Mouse (Mus musculus) fibroblast of lung, adult 2 months (primary cell): ENCODE measurements around the gene Kdm5b.

Experiments
- DNase-seq: peaks from one replicate; pipeline ENCODE4 v3.0.0-alpha.2; 2011; ENCODE audit warnings: low read depth

Kdm5b gene

GRCm38 (mm10) chr1:134549632-134550132 lies 10.3 kb upstream of the Kdm5b start, which contains the start of gene Mgat4e:
Gene Mgat4e (minus strand): TSS chr1:134549682.
- DNase-seq, result no peak

DNA sequence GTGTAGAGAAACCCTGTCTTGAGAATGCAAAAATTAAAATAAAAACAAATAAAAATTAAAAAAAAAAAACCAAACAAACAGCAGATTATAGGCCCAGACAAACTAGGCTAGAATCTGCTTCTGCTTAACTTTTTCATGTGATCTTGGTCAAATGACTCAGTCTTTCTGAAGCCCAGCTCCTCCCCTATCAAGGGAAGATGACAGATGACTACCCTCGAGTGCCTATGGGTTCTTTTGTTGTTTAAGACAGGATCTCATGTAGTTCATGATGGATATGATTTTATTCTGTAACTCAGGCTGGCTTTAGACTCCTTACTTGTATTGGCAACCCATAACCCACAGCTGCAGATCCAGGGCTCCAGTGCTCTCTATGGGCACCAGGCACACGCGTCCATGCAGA lies 8.1 kb upstream of the Kdm5b start:
- DNase-seq, result no peak

DNA sequence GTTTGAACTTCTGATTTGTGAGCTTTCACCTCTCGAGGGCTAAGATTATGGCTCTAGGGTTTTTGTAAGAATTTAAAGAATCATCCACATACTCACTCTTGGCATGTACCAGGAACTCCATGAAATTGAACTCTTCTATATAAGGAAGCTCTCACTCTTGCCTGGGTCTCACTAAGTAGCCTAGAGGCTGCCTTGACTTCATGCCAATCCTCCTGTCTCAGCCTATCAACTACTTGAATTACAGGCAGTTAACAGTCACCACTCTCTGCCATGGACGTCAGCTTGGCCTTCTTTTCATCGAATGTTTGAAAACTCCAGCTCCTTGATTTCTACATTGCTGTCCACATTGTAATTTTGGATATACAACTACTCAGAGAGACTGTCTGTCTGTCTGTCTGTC lies 7.6 kb upstream of the Kdm5b start:
- DNase-seq, result no peak

DNA sequence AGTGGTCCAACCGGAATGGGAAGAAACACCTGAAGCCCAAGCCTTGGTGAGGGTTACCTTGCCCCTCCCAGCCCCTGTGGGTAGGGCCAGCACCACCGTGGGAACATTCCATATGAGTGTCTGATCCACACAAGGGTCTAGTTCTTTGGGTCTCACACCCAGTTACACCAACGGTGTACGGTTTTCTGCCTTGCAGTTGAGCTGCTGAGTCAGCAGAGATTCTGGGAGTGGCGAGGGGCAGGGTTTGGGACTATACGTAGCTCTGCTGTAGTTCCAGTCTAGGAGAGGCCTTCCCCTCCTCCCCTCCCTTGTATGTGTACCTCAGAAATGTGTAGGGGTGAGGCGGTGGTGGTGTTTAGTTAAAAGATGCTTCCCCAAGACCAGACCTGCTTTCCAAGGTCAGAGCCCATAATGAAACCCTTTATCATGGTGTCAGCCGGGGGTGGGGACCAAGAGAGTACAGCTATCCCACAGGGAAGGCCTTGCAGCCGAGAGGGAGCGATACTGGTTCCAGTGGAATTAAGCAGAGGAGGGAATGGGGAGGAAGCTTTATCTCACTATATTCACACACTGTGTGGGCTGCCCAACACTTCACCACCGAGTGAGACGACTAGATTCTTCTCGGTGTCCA lies 4.6 kb upstream of the Kdm5b start:
- no peak for DNase-seq

DNA sequence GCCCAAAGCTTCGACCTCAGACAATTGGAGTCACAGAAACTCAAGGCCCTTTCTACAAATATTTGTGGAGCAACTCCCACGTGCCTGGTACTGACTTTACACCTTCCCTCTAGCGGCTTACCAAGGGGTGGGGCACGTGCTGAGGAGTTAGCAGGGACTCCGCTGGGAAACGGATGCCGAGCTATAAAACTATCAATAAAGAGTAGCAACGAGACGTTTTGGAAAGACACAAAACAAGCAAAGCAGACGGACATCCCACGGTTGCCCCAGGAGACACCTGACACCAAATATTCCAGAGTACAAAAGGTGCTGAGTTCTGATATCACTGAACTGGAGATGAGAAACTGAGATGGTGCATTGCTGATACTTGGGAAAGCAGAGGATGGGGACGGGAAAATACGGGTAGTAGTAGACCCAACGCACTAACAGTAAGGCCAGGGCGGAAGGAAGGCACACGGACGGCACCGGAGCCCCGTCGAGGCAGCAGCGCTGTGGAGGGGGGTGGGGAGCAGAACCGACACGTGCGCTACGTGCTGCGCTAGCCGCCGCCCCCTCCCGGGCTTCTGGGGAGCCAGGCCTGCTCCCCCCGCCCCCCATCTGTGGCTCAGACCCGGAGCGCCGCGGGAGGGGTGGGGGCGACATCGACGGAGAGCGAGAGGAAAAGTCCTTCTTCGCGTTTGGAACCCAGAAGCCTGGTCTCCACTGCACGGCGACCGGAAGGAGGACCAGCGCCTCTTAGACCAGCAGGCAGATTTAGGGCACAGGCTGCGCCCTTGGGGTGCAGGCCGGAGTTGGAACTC lies 3.9 kb upstream of the Kdm5b start:
- no peak for DNase-seq

DNA sequence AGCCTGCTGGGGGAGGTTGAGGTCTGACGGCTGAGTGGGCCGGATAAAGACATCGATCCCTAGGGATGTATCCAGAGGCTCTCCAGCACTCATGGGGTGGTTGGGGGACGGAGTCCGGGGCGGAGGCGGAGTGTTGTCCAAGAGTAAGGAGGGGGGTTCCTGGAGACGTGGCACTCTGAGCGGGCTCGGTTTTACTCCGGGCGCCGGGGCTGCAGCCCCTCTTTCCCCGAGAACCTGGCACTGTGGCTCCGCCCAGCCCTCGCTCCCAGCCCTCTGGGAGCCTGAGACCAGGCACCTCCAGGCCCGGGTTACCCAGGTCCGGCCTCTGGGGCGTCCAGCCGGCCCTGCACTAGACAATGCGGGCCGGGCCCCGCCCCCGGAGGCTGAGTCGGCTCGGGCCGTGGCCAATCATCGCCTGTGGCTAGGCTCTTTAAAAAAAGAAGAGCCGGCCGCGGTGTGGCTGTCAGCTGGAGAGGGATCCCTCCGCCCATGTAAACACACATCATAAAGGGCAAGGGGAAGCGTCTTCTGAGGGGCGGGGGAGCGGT lies 3.2 kb upstream of the Kdm5b start:
- peak; percentile 85 for DNase-seq

DNA sequence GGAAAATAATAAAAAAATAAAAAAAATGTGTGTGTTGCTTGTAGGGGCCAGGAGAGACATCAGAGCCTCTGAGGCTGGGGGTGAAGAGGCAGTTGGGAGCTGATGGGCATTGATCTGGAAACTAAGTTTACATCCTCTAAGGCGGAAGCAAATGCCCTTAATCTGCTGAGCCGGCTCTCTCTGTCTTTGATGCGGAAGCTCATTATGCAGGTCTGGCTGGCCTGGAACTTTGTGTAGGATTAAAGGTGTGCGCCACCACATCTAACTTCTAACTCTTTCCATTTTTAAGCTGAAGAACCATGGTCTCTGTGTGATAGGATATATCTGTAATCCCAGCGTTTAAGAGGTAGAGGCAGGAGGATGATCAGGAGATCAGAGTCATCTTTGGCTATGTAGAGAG lies 1.5 kb upstream of the Kdm5b start:
- no peak for DNase-seq

GRCm38 (mm10) chr1:134559226-134559625 lies 745 bp upstream of the Kdm5b start:
- DNase-seq, result no peak

DNA sequence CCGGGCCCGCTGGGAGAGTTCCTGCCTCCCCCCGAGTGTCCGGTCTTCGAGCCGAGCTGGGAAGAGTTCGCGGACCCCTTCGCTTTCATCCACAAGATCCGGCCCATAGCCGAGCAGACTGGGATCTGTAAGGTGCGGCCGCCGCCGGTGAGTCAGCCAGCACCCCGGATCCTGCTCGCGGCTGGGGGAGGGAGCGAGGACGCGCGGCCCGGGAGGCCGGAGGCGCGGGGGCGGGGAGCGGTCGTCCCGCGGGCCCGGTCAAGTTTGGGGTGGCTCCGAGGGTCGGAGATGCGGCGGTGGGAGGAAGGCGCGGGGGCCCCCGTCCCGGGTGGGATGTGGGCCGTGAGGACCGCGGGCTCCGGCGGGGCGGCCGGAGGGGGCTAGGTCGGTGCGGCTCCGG lies 425 bp downstream of the Kdm5b start:
- DNase-seq, result no peak

- no peak for DNase-seq
Observed at GRCm38 (mm10) chr1:134560801-134561769, 1.1 kb downstream of the Kdm5b start.

- no peak for DNase-seq
Observed at GRCm38 (mm10) chr1:134561770-134562143, 1.8 kb downstream of the Kdm5b start.

DNA sequence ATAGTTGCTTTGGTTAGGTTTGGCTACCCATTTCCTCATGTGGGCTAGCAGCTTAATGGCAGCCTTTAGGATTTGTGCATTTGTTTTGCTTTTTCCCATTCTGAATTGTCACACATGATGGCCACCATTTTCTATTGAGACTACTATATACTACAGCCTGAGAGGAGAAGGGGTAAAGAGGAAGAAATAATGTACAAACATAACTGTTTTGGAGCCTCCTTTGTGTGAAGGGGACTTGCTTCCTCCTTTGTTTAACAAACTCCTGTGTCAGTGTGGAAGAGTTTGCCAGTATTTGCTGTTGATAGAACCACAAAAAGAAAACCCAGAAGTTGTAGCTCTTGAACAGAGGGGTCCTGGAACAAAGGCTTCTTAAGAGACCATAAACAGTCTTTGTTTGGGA lies 2.5 kb downstream of the Kdm5b start:
- DNase-seq, result no peak

DNA sequence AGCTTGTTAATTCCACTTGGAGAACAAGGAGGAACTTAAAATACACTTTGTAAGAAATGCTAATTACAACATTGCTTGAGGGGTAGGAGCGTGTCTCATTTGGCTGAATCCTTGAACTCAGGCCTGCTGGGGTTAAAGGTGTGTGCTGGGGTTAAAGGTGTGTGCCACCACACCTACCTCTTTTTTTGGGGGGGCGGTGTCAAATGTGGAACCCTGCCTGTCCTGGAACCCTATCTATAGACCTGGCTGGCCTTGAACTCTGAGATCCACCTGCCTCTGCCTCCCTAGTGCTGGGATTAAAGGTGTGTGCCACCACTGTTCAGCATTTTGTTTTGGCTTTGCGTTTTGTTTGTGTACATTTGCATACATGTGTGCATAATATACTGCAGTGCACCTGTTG lies 3.8 kb downstream of the Kdm5b start:
- no peak for DNase-seq

DNA sequence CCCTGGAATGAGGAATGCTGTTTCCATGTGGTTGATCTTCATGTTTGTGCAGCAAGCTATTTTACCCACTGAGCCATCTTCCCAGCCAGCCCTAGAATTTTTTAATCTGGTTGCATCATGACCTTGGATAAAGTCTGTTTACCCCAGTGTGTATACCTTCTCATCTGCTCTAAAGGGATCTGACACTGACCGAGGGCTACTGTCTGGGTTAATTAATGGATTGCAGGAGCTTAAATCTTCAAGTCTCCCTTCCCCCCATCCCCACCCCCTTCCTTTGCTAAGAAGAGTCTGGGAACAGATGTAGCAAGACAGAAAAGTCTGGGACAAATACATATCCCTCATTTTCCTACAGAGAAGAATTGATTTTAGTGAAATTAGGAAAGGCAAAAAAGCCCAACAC lies 7.5 kb downstream of the Kdm5b start:
- DNase-seq, result no peak

DNA sequence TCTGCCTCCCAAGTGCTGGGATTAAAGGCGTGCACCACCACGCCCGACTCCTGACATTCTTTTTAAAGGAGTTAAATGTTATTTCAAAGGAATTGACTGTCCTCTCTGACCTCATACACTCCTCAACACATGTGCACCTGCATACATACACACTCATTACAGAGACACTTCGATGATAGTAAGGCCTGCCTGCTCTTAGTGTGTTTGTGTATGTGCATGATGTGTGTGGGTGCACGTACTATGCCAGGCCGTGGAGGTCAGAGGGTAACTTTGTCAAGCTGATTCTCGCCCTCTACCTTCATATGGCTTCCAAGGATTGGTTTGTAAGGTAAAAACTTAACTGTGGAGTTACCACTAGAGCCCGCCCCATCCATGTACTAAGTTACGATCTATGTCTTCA lies 10.2 kb downstream of the Kdm5b start:
- no peak for DNase-seq

GRCm38 (mm10) chr1:134570631-134571030 lies 10.7 kb downstream of the Kdm5b start:
- DNase-seq, result no peak

DNA sequence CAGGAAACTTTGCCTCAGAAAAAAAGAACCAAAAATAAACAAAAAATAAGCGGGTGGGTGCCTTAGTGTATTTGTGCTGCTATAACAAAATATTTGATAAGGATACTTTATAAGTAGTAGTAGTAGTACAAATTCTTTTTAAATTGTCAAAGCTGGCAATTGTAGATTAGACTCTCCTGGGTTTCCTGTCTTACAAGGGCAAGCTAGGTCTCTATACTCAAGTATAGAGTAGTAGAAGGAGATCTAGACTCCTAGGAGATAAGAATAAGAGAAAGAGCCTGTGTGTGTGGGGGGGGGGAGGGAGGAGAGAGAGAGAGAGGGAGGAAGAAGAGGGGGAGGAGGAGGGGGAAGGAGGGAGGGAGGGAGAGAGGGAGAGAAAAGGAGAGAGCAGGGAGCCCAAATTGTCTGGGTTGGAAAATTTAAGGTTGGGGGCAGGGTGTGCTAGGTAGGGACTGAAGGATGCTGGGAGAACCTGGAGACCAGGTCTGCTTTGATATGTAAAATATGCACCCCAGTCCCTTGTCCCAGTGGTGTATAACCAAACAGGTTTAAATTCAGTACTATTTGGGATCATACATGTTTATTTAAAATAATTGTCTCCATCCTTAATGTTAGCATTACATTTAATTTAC lies 13.4 kb downstream of the Kdm5b start:
- no peak for DNase-seq

- no peak for DNase-seq
Observed at GRCm38 (mm10) chr1:134573932-134574315, 14.0 kb downstream of the Kdm5b start.

GRCm38 (mm10) chr1:134577384-134578120 lies 17.6 kb downstream of the Kdm5b start:
- DNase-seq, result no peak

- no peak for DNase-seq
Observed at GRCm38 (mm10) chr1:134580796-134581195, 20.8 kb downstream of the Kdm5b start.

DNA sequence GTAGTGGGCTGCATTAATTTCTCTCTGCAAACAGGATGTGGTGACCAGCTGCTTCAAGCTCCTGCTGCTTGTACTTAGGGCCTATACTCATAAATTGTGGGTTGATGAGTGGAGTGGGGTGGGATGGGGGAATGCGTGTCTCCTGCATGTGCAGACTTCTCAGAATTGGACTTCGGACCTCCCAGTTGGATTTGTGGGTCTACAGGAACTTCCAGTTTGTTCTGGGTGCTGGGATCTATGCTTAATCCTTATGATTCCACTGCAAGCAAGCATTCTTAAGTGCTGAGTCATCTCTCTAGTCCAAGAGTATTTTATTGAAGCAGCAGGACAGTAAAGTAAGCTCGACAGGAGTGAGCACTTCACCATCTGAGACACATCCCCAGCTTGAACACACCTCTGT lies 23.6 kb downstream of the Kdm5b start:
- DNase-seq, result no peak
